Mouse (Mus musculus) cortical plate, adult 2 months (tissue): ENCODE data around the gene Phldb2.

Experiments used
- CTCF ChIP-seq: fragments of 200-500 bp; IDR thresholded peaks from 2 replicates; pipeline ENCODE4 v1.5.1; 2011; ENCODE audit warnings: mild to moderate bottlenecking, control low read depth, low read length; ENCODE audit not compliant: insufficient read depth; ENCODE audit errors: extremely low read depth
- POLR2A ChIP-seq: fragments of 200-500 bp; IDR thresholded peaks from 2 replicates; pipeline ENCODE4 v1.6.1; 2011; ENCODE audit warnings: mild to moderate bottlenecking, low read length, control low read depth; ENCODE audit not compliant: insufficient read depth; ENCODE audit errors: extremely low read depth

GRCm38 (mm10) chr16:45871286-45871976, 82.0 kb downstream of the Phldb2 start:
- TF ChIP-seq POLR2A (no peak), CTCF (no peak)
